Mouse (Mus musculus): ENCODE data around the gene Nebl. TPM values are rescaled to one million over a fixed set of nuclear protein-coding genes. Genes with fewer than 3 reads are reported as not detected.
A peak's percentile ranks its signal among the peaks of the same experiment; 100 is the strongest.

The Nebl gene
- total RNA-seq (2017) = 0.19 and 0.45 TPM in 2 replicates

GRCm38 (mm10) chr2:17730957-17731830, at the start of gene Nebl:
TSS of gene Nebl (minus strand) at chr2:17731464.
- peak; percentile 72 to 74 for ATAC-seq (replicated peaks in 1 of 2; ENCODE audit: insufficient read depth in 1 of 2, low FRiP score in 2 of 2, low TSS enrichment in 1 of 2, low read depth in 1 of 2, poor library complexity in 2 of 2, severe bottlenecking in 2 of 2)

GRCm38 (mm10) chr2:17770246-17770825, 39.1 kb upstream of the Nebl start:
- ATAC-seq (replicated peaks in 1 of 2; ENCODE audit: insufficient read depth in 1 of 2, low FRiP score in 2 of 2, low TSS enrichment in 1 of 2, low read depth in 1 of 2, poor library complexity in 2 of 2, severe bottlenecking in 2 of 2) = no peak

DNA sequence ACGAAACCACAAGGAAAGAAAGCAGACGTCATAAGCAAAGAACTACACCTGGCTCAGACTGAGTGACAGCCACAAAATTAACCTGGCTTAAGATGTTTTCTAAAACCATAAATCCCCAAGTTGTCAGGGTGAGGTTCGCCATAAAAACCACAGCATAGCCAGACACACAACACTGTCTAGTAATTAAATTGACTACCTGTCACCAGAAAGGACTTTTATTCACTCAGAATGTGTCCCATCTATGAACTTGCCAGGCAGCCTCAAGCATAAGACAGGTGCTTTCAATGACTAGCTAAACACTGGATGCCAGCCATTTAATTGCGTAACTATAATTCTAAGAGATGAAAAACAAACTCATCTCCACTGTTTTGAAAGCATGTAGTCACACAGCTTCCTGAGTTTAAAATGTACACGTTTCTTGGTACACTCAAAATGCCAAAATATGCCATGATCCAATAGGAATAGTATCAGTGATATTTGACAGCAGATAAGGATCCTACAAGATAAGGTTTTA, 38.0 kb upstream of the Nebl start:
- ATAC-seq (replicated peaks in 1 of 2; ENCODE audit: insufficient read depth in 1 of 2, low FRiP score in 2 of 2, low TSS enrichment in 1 of 2, low read depth in 1 of 2, poor library complexity in 2 of 2, severe bottlenecking in 2 of 2) = no peak

- ATAC-seq (replicated peaks in 1 of 2; ENCODE audit: insufficient read depth in 1 of 2, low FRiP score in 2 of 2, low TSS enrichment in 1 of 2, low read depth in 1 of 2, poor library complexity in 2 of 2, severe bottlenecking in 2 of 2) = no peak; a peak in 1 of 4 replicates
Observed at GRCm38 (mm10) chr2:17756271-17756670, 25.0 kb upstream of the Nebl start.

DNA sequence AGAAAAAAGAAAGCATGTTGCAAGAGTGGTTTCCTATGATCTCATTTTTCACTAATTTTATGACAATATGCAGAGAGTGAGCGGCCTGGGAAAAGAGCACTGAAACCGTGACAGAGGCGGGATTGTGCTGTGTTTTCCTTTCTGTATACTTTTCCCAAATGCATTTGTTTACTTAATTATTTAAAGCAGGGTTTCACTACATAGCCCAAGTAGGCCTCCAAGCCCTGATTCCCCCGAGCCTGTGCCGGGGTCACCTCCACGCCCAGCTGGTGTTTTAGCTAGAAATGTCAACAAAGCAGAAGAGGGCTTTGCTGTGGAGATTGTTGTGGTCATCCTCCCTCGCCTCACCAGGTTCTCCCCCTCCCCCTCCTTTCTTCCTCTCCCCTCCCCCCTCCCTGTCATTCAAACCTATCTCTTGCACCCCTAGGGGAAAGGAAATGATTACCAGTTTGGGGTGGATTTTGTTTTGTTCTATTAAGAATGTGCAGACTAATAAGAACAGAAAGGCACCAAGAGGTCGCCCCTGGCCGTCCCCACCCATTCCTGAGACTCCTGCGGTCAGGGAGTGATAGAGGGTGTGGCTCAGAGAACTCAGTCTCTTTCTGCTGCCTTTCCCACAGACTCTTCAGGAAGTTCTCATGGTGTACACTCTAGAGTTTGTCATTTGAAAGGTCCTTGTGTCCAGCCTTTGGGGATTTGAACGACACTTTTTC, 10.9 kb upstream of the Nebl start:
- ATAC-seq (replicated peaks in 1 of 2; ENCODE audit: insufficient read depth in 1 of 2, low FRiP score in 2 of 2, low TSS enrichment in 1 of 2, low read depth in 1 of 2, poor library complexity in 2 of 2, severe bottlenecking in 2 of 2) = 0 out of 4 replicates have a peak, but pooled peaks of 1 of the 2 experiments have one; percentile 53

DNA sequence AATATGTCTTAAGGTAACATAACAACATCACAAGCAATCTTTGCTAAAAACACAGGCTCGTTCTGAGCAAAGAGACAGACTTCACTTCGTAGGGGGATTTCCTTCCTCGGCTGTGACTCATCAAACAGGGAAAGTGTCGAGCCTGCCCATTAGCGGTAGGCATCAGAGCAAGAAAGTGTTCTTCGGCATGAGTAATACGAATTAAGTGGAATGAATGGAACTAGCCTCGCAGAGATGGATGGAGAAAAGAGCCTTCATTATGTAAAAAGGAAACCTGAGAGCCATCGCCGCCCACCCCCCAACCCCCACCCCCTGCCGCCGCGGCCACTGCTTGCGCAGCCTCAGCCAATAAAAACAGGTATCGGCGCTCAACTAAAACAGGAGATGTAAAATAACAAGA, 10.3 kb upstream of the Nebl start:
- ATAC-seq (replicated peaks in 1 of 2; ENCODE audit: insufficient read depth in 1 of 2, low FRiP score in 2 of 2, low TSS enrichment in 1 of 2, low read depth in 1 of 2, poor library complexity in 2 of 2, severe bottlenecking in 2 of 2) = peak; percentile 58 to 80; a peak in 3 of 4 replicates

DNA sequence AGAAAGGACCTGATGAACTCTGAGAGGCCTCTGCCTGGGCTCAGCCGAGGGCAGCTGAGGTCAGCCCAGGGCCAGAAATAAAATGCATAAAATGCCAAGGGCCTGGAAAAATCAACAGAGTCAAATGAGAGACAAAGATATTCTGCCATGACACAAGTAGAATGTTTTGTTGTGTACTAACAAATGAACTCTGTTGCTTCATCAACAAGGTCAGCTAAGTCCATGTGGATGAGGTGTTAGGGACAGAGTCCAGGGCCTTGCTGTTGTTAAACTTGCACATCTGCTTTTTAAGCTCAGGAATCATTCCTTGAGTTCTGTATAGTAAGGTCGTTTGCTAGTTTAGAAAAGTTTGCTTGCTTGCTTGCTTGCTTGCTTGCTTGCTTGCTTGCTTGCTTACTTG, 9.2 kb upstream of the Nebl start:
- no peak for ATAC-seq (replicated peaks in 1 of 2; ENCODE audit: insufficient read depth in 1 of 2, low FRiP score in 2 of 2, low TSS enrichment in 1 of 2, low read depth in 1 of 2, poor library complexity in 2 of 2, severe bottlenecking in 2 of 2)

DNA sequence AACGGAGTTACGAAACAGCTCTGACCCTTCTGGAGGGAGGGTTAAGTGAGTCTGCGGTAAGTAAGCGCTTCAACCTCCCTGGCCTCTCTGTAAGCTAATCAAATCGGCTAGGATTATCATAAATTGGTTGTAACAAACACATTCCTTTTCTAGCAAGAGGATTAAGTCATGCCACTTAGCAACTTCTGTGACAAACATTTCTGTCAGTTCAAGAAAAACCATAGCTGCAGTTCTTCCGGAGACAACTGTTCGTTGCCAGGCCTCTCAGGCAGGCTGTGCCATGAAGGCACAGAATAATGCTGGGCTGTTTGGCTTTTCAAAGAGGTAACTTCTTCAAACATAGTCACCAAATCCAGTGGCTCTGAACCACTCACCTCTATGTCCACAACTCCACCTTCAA, 946 bp upstream of the Nebl start:
- ATAC-seq (replicated peaks in 1 of 2; ENCODE audit: insufficient read depth in 1 of 2, low FRiP score in 2 of 2, low TSS enrichment in 1 of 2, low read depth in 1 of 2, poor library complexity in 2 of 2, severe bottlenecking in 2 of 2) = no peak

- no peak for ATAC-seq (replicated peaks in 1 of 2; ENCODE audit: insufficient read depth in 1 of 2, low FRiP score in 2 of 2, low TSS enrichment in 1 of 2, low read depth in 1 of 2, poor library complexity in 2 of 2, severe bottlenecking in 2 of 2)
Observed at GRCm38 (mm10) chr2:17731831-17732200, 552 bp upstream of the Nebl start.

DNA sequence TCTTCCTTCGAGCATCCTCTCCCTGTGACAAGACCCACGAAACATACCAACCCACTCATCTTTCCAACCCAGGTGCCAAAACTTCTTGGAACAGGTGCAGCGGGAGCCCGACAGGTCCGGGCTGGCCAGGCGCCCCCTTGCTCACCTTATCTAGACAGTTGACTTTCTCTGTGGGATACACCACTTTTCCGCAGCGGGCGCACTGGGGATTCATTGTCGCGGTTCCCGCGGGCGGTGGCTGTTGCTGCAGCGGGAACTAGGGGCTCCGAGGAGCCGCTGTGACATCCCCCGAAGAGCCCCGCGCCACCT, 662 bp downstream of the Nebl start:
- ATAC-seq (replicated peaks in 1 of 2; ENCODE audit: insufficient read depth in 1 of 2, low FRiP score in 2 of 2, low TSS enrichment in 1 of 2, low read depth in 1 of 2, poor library complexity in 2 of 2, severe bottlenecking in 2 of 2) = no peak

GRCm38 (mm10) chr2:17729770-17730647, 1.3 kb downstream of the Nebl start:
- ATAC-seq (replicated peaks in 1 of 2; ENCODE audit: insufficient read depth in 1 of 2, low FRiP score in 2 of 2, low TSS enrichment in 1 of 2, low read depth in 1 of 2, poor library complexity in 2 of 2, severe bottlenecking in 2 of 2) = peak in 1 of 2 experiments; percentile 18; a peak in 2 of 4 replicates

DNA sequence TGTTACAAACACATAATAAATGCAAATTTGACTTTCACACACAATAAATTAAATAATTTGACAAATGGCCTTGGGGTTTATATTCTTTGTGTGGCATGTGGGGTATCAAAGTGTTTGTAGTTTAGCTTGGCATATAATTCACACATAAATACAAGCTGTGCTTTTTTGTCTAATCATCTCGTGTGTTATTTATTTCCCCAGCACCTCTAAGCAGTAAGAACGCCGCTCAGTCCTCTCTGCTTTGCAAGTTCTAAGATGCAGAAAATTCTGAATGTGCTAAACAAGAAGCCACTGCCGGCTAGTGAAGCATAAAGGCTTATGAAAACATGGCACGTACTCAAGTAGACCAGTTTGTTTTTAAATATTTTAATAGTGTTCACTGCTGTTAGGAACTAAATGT, 6.9 kb downstream of the Nebl start:
- no peak for ATAC-seq (replicated peaks in 1 of 2; ENCODE audit: insufficient read depth in 1 of 2, low FRiP score in 2 of 2, low TSS enrichment in 1 of 2, low read depth in 1 of 2, poor library complexity in 2 of 2, severe bottlenecking in 2 of 2)

DNA sequence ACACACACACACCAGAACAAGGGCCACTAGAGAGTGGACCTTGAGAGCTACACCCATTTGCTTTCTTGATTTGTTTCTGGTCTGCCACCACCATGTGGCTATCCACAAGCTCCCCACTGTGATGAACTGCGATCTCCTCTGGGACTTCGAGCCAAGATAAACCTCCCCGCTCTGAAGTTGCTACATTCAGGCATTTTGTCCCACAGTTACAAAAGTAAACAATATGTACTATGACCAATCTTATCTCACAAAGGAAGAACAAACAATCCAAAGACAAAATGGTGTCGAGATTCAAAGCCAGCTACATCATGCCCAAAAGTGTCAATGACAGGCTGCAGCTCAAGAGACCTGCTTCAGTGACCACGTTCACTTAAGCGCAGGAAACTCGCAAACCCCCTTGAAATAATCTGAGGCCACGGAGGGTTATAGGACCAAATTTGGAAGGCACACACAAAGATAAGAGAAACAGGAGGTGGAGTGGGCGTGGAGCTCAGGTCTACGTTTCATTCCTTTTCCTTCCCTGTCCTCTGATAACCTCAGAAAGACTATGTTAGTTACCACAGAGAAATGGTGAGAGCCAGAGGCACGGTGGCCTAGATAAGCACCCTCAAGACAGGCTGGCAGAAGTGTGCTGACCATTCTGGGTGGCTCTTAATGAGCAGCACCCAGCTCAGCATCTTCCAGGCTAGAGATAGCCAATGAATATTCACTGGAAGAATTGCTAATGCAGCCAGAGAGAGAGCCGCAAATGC, 7.8 kb downstream of the Nebl start:
- ATAC-seq (replicated peaks in 1 of 2; ENCODE audit: insufficient read depth in 1 of 2, low FRiP score in 2 of 2, low TSS enrichment in 1 of 2, low read depth in 1 of 2, poor library complexity in 2 of 2, severe bottlenecking in 2 of 2) = peak in 1 of 2 experiments; percentile 42; a peak in 1 of 4 replicates

GRCm38 (mm10) chr2:17721177-17721715, 10.0 kb downstream of the Nebl start:
- ATAC-seq (replicated peaks in 1 of 2; ENCODE audit: insufficient read depth in 1 of 2, low FRiP score in 2 of 2, low TSS enrichment in 1 of 2, low read depth in 1 of 2, poor library complexity in 2 of 2, severe bottlenecking in 2 of 2) = no peak

DNA sequence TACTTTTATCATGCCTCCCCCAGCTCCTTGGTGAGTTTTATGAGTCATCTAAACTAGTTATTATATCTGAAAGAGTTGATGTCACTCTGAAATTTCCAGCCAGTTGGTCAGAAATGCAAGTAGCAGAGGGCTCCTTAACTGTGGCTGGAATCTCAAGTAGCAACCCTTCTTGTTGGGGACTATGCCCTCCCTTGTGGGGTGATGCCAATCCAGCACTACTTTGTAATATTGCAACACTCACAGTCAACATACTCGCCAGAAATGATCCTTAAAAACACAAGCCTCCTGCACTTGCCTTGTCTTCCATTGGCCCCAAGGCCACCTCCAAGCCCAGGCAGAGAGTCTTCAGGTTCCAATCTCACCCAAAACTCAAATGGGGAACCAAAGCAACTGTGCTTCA, 13.0 kb downstream of the Nebl start:
- ATAC-seq (replicated peaks in 1 of 2; ENCODE audit: insufficient read depth in 1 of 2, low FRiP score in 2 of 2, low TSS enrichment in 1 of 2, low read depth in 1 of 2, poor library complexity in 2 of 2, severe bottlenecking in 2 of 2) = no peak

DNA sequence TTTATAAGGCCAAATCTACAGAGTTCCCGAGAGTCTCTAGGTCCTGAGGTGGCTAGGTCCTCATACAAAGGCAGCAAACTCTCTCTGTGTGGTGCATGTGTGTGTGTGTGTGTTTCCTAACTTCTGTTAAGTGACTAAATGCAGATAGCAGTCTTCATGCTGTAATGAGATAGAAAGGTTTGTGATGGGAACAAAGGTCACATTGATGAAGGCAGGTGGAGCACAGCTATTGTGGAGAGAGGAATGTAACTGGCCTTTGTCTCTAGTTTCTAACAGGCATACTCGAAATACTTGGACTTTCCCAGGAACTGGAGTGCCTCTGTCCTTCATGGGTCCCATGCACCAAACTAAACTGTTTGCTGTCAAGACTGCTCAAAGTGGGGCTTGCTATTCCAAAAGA, 14.1 kb downstream of the Nebl start:
- ATAC-seq (replicated peaks in 1 of 2; ENCODE audit: insufficient read depth in 1 of 2, low FRiP score in 2 of 2, low TSS enrichment in 1 of 2, low read depth in 1 of 2, poor library complexity in 2 of 2, severe bottlenecking in 2 of 2) = no peak
